Mouse (Mus musculus) midbrain, embryonic 15.5 days (tissue): ENCODE results near the gene St6galnac5. TPM values are rescaled to one million over a fixed set of nuclear protein-coding genes. Genes with fewer than 3 reads are reported as not detected.
A peak's percentile ranks its signal among the peaks of the same experiment; 100 is the strongest.
"Not testable (repeated sequence)": the region's sequence is repeated elsewhere in the genome, so short reads cannot be mapped to it uniquely, and the experiment has no call there.

ENCODE experiments used
- ATAC-seq: fragments of 200-750 bp; cut with Nextera tagmentation; replicated peaks from 2 replicates; pipeline ENCODE4 v1.8.0; 2017; ENCODE audit warnings: moderate TSS enrichment
- H3K27ac ChIP-seq: fragments of 300-500 bp; sonication (generic); 2 replicates; pipeline ENCODE4 v1.5.1; 2015; ENCODE audit warnings: mild to moderate bottlenecking, inconsistent platforms
- H3K27me3 ChIP-seq: fragments of 300-500 bp; sonication (generic); replicated peaks from 2 replicates; pipeline ENCODE4 v1.6.1; 2015; ENCODE audit warnings: inconsistent platforms
- H3K36me3 ChIP-seq: fragments of 300-500 bp; sonication (generic); replicated peaks from 2 replicates; pipeline ENCODE4 v1.6.1; 2015; ENCODE audit warnings: inconsistent platforms
- H3K4me1 ChIP-seq: fragments of 300-500 bp; sonication (generic); 2 replicates; pipeline ENCODE4 v1.6.1; 2015; ENCODE audit warnings: inconsistent platforms
- H3K4me2 ChIP-seq: fragments of 300-500 bp; sonication (generic); 2 replicates; pipeline ENCODE4 v1.6.1; 2015; ENCODE audit warnings: inconsistent platforms, mild to moderate bottlenecking, moderate library complexity
- H3K4me3 ChIP-seq: fragments of 300-500 bp; sonication (generic); 2 replicates; pipeline ENCODE4 v1.5.1; 2015; ENCODE audit warnings: mild to moderate bottlenecking, inconsistent platforms
- H3K9ac ChIP-seq: fragments of 300-500 bp; sonication (generic); 2 replicates; pipeline ENCODE4 v1.6.1; 2015; ENCODE audit warnings: mild to moderate bottlenecking, inconsistent platforms
- H3K9me3 ChIP-seq: fragments of 300-500 bp; sonication (generic); 2 replicates; pipeline ENCODE4 v1.6.1; 2016; ENCODE audit warnings: inconsistent platforms
- WGBS: fragments of 180-500 bp; shearing (Covaris S2); methylation state at CpG from one replicate; pipeline ENCODE4 v1.1.7; 2015; ENCODE audit warnings: mixed read lengths; 5-methylcytosine and 5-hydroxymethylcytosine counted together
- polyA plus RNA-seq: library from polyadenylated mRNA; unstranded; fragments of >200 nt; fragmentation: Nextera tagmentation; extraction: Ambion mirVana; gene quantifications from 2 replicates; pipeline ENCODE4 v1.2.1, GENCODE M21; 2015

Gene St6galnac5
- polyA plus RNA-seq, 1 experiment from 2014 or later: 26.7 TPM

GRCm38 (mm10) chr3:152796216-152796615 is 185.8 kb downstream of the St6galnac5 start:
- Histone ChIP-seq H3K36me3 (no peaks in the 10 kb centered on the region), H3K4me1 (peaks cover 4% of the 10 kb centered on the region; the same call in 1 of the 2 replicates), H3K9ac (no peak overlapping the region), H3K27ac (no peak overlapping the region), H3K4me2 (no peak overlapping the region), H3K4me3 (no peak overlapping the region), H3K9me3 (no peaks in the 10 kb centered on the region), H3K27me3 (no peaks in the 10 kb centered on the region)
- no peak for ATAC-seq
- WGBS: 84% methylated on average over 4 of the region's 4 CpGs

GRCm38 (mm10) chr3:152793006-152793405 is 189.0 kb downstream of the St6galnac5 start:
- no peaks in the 10 kb centered on the region for H3K9me3 ChIP-seq
- H3K4me3 ChIP-seq: no peak overlapping the region
- peaks cover 4% of the 10 kb centered on the region; the same call in 1 of the 2 replicates for H3K4me1 ChIP-seq
- no peak overlapping the region for H3K9ac ChIP-seq
- no peaks in the 10 kb centered on the region for H3K36me3 ChIP-seq
- H3K4me2 ChIP-seq: no peak overlapping the region
- no peak overlapping the region for H3K27ac ChIP-seq
- 91% methylated on average over 4 of the region's 4 CpGs for WGBS
- no peaks in the 10 kb centered on the region for H3K27me3 ChIP-seq
- ATAC-seq: no peak

DNA sequence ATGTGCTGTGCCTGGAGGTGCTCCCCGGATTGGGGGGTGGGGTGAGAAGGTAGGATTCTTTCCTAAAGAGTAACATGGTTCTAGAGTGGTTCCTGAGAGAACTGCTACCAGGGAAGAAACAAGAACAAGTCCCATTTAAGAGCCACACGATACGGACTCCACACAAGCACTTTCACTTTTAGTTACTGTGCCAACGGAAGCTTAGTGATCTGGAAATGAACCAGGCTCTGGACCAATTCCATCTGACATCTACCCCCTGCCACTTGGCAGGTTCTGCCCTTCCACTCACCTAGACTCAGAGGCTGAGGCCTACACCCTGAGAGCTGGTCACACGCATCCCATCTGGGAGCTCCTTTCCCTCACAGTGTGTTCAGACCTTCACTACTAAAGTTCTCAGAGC is 189.4 kb downstream of the St6galnac5 start:
- no peak overlapping the region for H3K4me2 ChIP-seq
- no peak overlapping the region for H3K9ac ChIP-seq
- no peaks in the 10 kb centered on the region for H3K9me3 ChIP-seq
- ATAC-seq: no peak
- H3K4me3 ChIP-seq: no peak overlapping the region
- H3K27ac ChIP-seq: no peak overlapping the region
- no peaks in the 10 kb centered on the region for H3K27me3 ChIP-seq
- H3K4me1 ChIP-seq: peaks cover 4% of the 10 kb centered on the region; the same call in 1 of the 2 replicates
- no peaks in the 10 kb centered on the region for H3K36me3 ChIP-seq
- 93% methylated on average over 5 of the region's 5 CpGs for WGBS

DNA sequence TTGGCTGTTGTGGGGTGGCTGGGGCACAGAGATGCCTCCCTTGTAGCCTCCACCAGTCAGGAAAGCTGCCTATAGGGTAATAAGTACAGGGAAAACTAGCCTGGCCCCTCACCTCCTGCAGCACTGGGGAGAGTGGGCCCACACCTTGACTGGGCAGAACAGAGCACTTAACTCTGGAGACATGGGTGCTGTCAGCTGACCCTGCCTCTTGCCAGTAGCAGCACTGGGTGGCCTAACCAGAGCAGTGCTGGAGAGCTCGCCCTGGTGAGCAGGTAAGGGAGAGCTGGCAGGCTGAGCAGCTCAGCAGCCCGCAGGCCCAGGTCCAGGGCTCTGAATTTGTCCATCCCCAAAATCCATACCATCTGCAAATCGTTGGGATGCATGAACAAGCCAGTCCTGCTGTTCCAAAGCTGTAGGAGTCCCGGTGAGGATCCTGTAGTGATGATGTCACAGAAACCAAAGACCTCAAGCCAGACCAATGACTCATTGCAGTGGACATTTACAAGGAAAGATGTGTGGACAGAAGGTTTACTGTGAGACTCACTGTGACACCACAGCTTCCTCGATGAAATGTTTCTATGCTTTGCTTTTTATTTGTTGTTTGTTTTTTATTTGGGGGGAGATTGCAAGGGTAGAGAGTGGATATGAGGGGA is 193.6 kb downstream of the St6galnac5 start:
- not testable (repeated sequence) for H3K9me3 ChIP-seq, H3K9ac ChIP-seq, H3K4me1 ChIP-seq, H3K27ac ChIP-seq, ATAC-seq, H3K4me2 ChIP-seq, H3K36me3 ChIP-seq, H3K27me3 ChIP-seq, H3K4me3 ChIP-seq
- 91% methylated on average over 5 of the region's 5 CpGs for WGBS

DNA sequence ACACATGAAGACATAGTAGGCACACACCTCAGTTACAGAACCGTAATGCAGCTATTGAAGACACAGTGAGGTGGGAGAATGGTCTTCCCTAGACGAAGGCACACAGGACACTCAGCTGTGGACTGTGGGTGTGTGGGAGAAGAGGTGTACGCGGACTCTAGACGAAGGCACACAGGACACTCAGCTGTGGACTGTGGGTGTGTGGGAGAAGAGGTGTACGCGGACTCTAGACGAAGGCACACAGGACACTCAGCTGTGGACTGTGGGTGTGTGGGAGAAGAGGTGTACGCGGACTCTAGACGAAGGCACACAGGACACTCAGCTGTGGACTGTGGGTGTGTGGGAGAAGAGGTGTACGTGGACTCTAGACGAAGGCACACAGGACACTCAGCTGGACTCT is 197.7 kb downstream of the St6galnac5 start:
- H3K4me3 ChIP-seq, H3K9me3 ChIP-seq, H3K4me1 ChIP-seq, H3K4me2 ChIP-seq, ATAC-seq, H3K27me3 ChIP-seq, H3K36me3 ChIP-seq, H3K9ac ChIP-seq, H3K27ac ChIP-seq: not testable (repeated sequence)
- 94% methylated on average over 10 of the region's 13 CpGs for WGBS

GRCm38 (mm10) chr3:152783792-152784191 is 198.3 kb downstream of the St6galnac5 start:
- WGBS: 18% methylated on average over 7 of the region's 7 CpGs
- peak; percentile 86 for ATAC-seq
- Histone ChIP-seq H3K36me3 (0 out of 2 replicates have a peak, but pooled peaks cover 5% of the 10 kb centered on the region), H3K27ac (no peak overlapping the region), H3K4me2 (no peak overlapping the region), H3K9ac (no peak overlapping the region), H3K4me3 (no peak overlapping the region), H3K4me1 (peaks cover 6% of the 10 kb centered on the region), H3K27me3 (no peaks in the 10 kb centered on the region), H3K9me3 (no peaks in the 10 kb centered on the region)

- Histone ChIP-seq H3K27ac (no peak overlapping the region), H3K36me3 (no peaks in the 10 kb centered on the region), H3K4me3 (no peak overlapping the region), H3K27me3 (no peaks in the 10 kb centered on the region), H3K9me3 (no peaks in the 10 kb centered on the region), H3K9ac (no peak overlapping the region), H3K4me1 (peaks cover 6% of the 10 kb centered on the region), H3K4me2 (no peak overlapping the region)
- WGBS: 54% methylated on average over 4 of the region's 4 CpGs
- no peak; the same call in 1 of the 2 replicates for ATAC-seq
Observed at GRCm38 (mm10) chr3:152779819-152780218, 202.2 kb downstream of the St6galnac5 start.

DNA sequence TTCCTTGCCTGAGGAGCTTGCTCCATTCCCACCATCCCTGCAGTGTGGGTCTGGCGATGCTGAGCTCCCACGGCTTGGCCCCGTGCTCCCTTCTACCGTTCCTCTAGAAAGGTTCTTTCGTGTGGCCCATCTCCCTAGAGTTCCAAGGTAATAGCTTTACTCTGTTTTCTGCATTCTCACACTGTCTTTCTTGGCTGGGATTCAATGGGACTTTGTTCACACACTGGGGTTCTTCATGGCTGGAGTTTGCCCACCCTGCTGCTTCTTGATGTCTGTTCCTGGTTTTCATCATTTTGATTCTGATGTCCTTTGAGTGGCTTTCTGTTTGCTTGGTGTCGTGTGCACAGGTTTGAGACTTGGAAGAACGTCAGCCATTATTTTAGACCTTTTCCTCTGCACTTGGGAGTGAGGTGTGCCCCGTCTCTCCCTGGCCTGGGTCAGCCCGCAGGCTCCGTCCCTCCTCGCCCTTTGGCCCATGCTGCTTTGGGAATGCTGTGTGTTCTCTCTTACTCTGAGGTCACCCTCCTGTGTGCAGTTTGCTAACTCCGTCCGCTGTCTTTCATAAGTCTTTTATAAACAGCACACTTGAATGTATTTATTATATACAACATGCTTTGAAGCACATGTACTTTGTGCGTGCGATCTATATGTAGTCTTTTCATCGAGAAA is 205.0 kb downstream of the St6galnac5 start:
- no peak overlapping the region for H3K4me2 ChIP-seq
- no peaks in the 10 kb centered on the region for H3K36me3 ChIP-seq
- WGBS: 87% methylated on average over 16 of the region's 16 CpGs
- H3K4me1 ChIP-seq: peaks cover 3% of the 10 kb centered on the region; the same call in 1 of the 2 replicates
- H3K9me3 ChIP-seq: no peaks in the 10 kb centered on the region
- no peak overlapping the region for H3K9ac ChIP-seq
- H3K4me3 ChIP-seq: no peak overlapping the region
- H3K27ac ChIP-seq: no peak overlapping the region
- ATAC-seq: no peak
- H3K27me3 ChIP-seq: no peaks in the 10 kb centered on the region

- no peaks in the 10 kb centered on the region for H3K36me3 ChIP-seq
- no peaks in the 10 kb centered on the region for H3K9me3 ChIP-seq
- H3K4me2 ChIP-seq: no peak overlapping the region
- H3K9ac ChIP-seq: no peak overlapping the region
- WGBS: 75% methylated on average over 6 of the region's 6 CpGs
- H3K4me3 ChIP-seq: no peak overlapping the region
- H3K4me1 ChIP-seq: peaks cover 3% of the 10 kb centered on the region; the same call in 1 of the 2 replicates
- no peak for ATAC-seq
- no peaks in the 10 kb centered on the region for H3K27me3 ChIP-seq
- no peak overlapping the region for H3K27ac ChIP-seq
Observed at GRCm38 (mm10) chr3:152776363-152776762, 205.7 kb downstream of the St6galnac5 start.

DNA sequence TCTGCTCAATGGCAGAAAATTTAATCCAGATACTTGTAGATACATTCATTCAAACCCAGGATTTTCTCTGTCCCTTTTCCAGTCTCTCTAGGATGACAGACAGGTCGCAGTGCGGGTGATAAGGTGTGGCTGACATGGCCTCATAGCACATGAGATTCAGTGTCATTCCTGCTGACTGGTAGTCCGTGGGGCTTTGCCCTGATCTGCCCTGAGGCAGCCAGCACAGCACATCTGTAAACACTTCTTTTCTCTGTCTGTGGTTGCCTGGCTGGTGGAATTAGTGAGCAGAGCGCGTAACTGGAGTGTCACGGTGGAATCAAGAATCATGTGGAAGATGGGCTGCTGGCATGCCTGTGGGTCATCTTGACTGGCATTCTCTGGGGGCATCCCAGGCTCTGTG is 212.0 kb downstream of the St6galnac5 start:
- no peaks in the 10 kb centered on the region for H3K9me3 ChIP-seq
- no peak overlapping the region for H3K4me2 ChIP-seq
- H3K27me3 ChIP-seq: no peaks in the 10 kb centered on the region
- no peaks in the 10 kb centered on the region for H3K36me3 ChIP-seq
- H3K27ac ChIP-seq: no peak overlapping the region
- ATAC-seq: 0 out of 2 replicates have a peak, but pooled peaks have one; percentile 25
- H3K9ac ChIP-seq: no peak overlapping the region
- 71% methylated on average over 6 of the region's 6 CpGs for WGBS
- no peaks in the 10 kb centered on the region for H3K4me1 ChIP-seq
- H3K4me3 ChIP-seq: no peak overlapping the region

GRCm38 (mm10) chr3:152767485-152767884 is 214.6 kb downstream of the St6galnac5 start:
- Histone ChIP-seq H3K4me3 (no peak overlapping the region), H3K9ac (no peak overlapping the region), H3K4me2 (no peak overlapping the region), H3K27me3 (no peaks in the 10 kb centered on the region), H3K9me3 (no peaks in the 10 kb centered on the region), H3K27ac (no peak overlapping the region), H3K4me1 (peaks cover 4% of the 10 kb centered on the region; the same call in 1 of the 2 replicates), H3K36me3 (no peaks in the 10 kb centered on the region)
- 64% methylated on average over 11 of the region's 11 CpGs for WGBS
- ATAC-seq: no peak
